Mouse (Mus musculus) yolk sac, embryonic 10.5 days (tissue): Measurements from ENCODE around the gene Pafah1b1.
A peak's percentile ranks its signal among the peaks of the same experiment; 100 is the strongest.

Experiments used
- DNase-seq: peaks from one replicate; pipeline ENCODE4 v3.0.0-alpha.2; 2017; ENCODE audit warnings: low spot score

Pafah1b1 gene

GRCm38 (mm10) chr11:74724235-74724791, at the start of gene Pafah1b1:
Pafah1b1 (minus strand) TSS chr11:74724670.
- peak; percentile 97 for DNase-seq

- DNase-seq = no peak
Observed at GRCm38 (mm10) chr11:74772386-74772785, 47.9 kb upstream of the Pafah1b1 start.

- no peak for DNase-seq
Observed at GRCm38 (mm10) chr11:74771650-74772049, 47.2 kb upstream of the Pafah1b1 start.

GRCm38 (mm10) chr11:74771234-74771633, 46.8 kb upstream of the Pafah1b1 start:
- DNase-seq = no peak

GRCm38 (mm10) chr11:74770595-74771207, 46.2 kb upstream of the Pafah1b1 start, which contains the start of gene Mettl16:
Mettl16 (plus strand) TSS chr11:74770830.
- peak; percentile 96 for DNase-seq

- DNase-seq = no peak
Observed at GRCm38 (mm10) chr11:74770037-74770436, 45.6 kb upstream of the Pafah1b1 start.

GRCm38 (mm10) chr11:74768045-74768444, 43.6 kb upstream of the Pafah1b1 start:
- DNase-seq = no peak

GRCm38 (mm10) chr11:74767469-74767868, 43.0 kb upstream of the Pafah1b1 start:
- DNase-seq = no peak

GRCm38 (mm10) chr11:74763960-74764625, 39.6 kb upstream of the Pafah1b1 start:
- no peak for DNase-seq

- no peak for DNase-seq
Observed at GRCm38 (mm10) chr11:74761011-74761705, 36.7 kb upstream of the Pafah1b1 start.

- DNase-seq = no peak
Observed at GRCm38 (mm10) chr11:74756631-74757030, 32.2 kb upstream of the Pafah1b1 start.

GRCm38 (mm10) chr11:74751352-74752066, 27.0 kb upstream of the Pafah1b1 start:
- DNase-seq = no peak

GRCm38 (mm10) chr11:74750662-74751351, 26.3 kb upstream of the Pafah1b1 start:
- no peak for DNase-seq

- DNase-seq = no peak
Observed at GRCm38 (mm10) chr11:74749241-74749640, 24.8 kb upstream of the Pafah1b1 start.

- no peak for DNase-seq
Observed at GRCm38 (mm10) chr11:74748022-74748421, 23.6 kb upstream of the Pafah1b1 start.

- no peak for DNase-seq
Observed at GRCm38 (mm10) chr11:74737861-74738260, 13.4 kb upstream of the Pafah1b1 start.

GRCm38 (mm10) chr11:74734917-74735316, 10.4 kb upstream of the Pafah1b1 start:
- no peak for DNase-seq

GRCm38 (mm10) chr11:74725181-74725580, 711 bp upstream of the Pafah1b1 start:
- DNase-seq = no peak

- peak; percentile 92 for DNase-seq
Observed at GRCm38 (mm10) chr11:74723357-74724234, 874 bp downstream of the Pafah1b1 start.

- DNase-seq = no peak
Observed at GRCm38 (mm10) chr11:74721971-74722370, 2.5 kb downstream of the Pafah1b1 start.
